Comparison of ENCODE assay signal across 27 mouse cellular contexts in genomic region chr16:65586111-65586865, GRCm38 (mm10). TPM values are rescaled to one million over a fixed set of nuclear protein-coding genes. Genes with fewer than 3 reads are reported as not detected.
DNase-seq lines count a peak whose midpoint lies in the region; ATAC-seq and TF ChIP-seq lines count a peak whose summit lies in the region.
"Had no signal": no experiment of that assay in that cellular context is flagged by ENCODE, and none has a peak within 500 bp of the region (broad histone marks: within the 10 kb centered on the region; RNA-seq: fewer than 3 reads in every experiment).

No protein-coding gene starts in this region.

- no peak for ATAC-seq in midbrain, embryonic 14.5 days (ENCODE audit: low FRiP score, low TSS enrichment)
- no peak for ATAC-seq in midbrain, embryonic 11.5 days (ENCODE audit: low FRiP score)
- ATAC-seq in intestine, embryonic 15.5 days, result peak; percentile 62
- no peak for ATAC-seq in neural tube, embryonic 14.5 days (ENCODE audit: low read depth)
- ATAC-seq: CD4-positive, CD25-positive, alpha-beta regulatory T cell, adult 4 months; forebrain, postnatal 0 days; hindbrain, postnatal 0 days had no signal

- H3K9ac ChIP-seq in midbrain, embryonic 14.5 days (replicated peaks; ENCODE audit: low read length), result no peak overlapping the region
- H3K9ac ChIP-seq in midbrain, embryonic 11.5 days (ENCODE audit: low read length), result no peak overlapping the region
- no peak overlapping the region for H3K9ac ChIP-seq in intestine, embryonic 15.5 days
- 0 out of 2 replicates have a peak overlapping the region, but pooled peaks have one; percentile 16 for H3K9ac ChIP-seq in neural tube, embryonic 14.5 days (replicated peaks; ENCODE audit: low read depth, low read length)
- H3K9ac ChIP-seq: embryonic facial prominence, embryonic 13.5 days; forebrain, embryonic 12.5 days; forebrain, postnatal 0 days; heart, embryonic 13.5 days; hindbrain, embryonic 14.5 days had no signal

- H3K9me3 ChIP-seq in midbrain, embryonic 14.5 days (ENCODE audit: control insufficient read depth, low read length), result no peaks in the 10 kb centered on the region
- no peaks in the 10 kb centered on the region for H3K9me3 ChIP-seq in midbrain, embryonic 11.5 days (ENCODE audit: control insufficient read depth, low read length)
- H3K9me3 ChIP-seq in intestine, embryonic 15.5 days, result no peaks in the 10 kb centered on the region
- H3K9me3 ChIP-seq in neural tube, embryonic 14.5 days (ENCODE audit: control insufficient read depth, low read length), result no peaks in the 10 kb centered on the region
- H3K9me3 ChIP-seq: embryonic facial prominence, embryonic 10.5 days; embryonic facial prominence, embryonic 13.5 days; forebrain, embryonic 12.5 days; heart, embryonic 10.5 days; heart, embryonic 13.5 days had no signal

- H3K27ac ChIP-seq in midbrain, embryonic 14.5 days (replicated peaks; ENCODE audit: low read depth, low read length), result no peak overlapping the region
- no peak overlapping the region for H3K27ac ChIP-seq in midbrain, embryonic 11.5 days (ENCODE audit: low read depth, low read length)
- H3K27ac ChIP-seq in intestine, embryonic 15.5 days, result no peak overlapping the region
- H3K27ac ChIP-seq in neural tube, embryonic 14.5 days (ENCODE audit: low read depth, low read length), result no peak overlapping the region
- H3K27ac ChIP-seq: embryonic facial prominence, embryonic 10.5 days; embryonic facial prominence, embryonic 13.5 days; forebrain, embryonic 12.5 days; heart, adult 2 months; heart, embryonic 10.5 days; heart, embryonic 13.5 days; hindbrain, embryonic 14.5 days; hindbrain, postnatal 0 days had no signal

- H3K4me1 ChIP-seq in midbrain, embryonic 14.5 days (ENCODE audit: control insufficient read depth, insufficient read depth, low read length), result no peaks in the 10 kb centered on the region
- no peaks in the 10 kb centered on the region for H3K4me1 ChIP-seq in midbrain, embryonic 11.5 days (ENCODE audit: control insufficient read depth, insufficient read depth, low read length)
- no peaks in the 10 kb centered on the region for H3K4me1 ChIP-seq in intestine, embryonic 15.5 days (replicated peaks)
- H3K4me1 ChIP-seq in neural tube, embryonic 14.5 days (ENCODE audit: control insufficient read depth, insufficient read depth, low read length), result no peaks in the 10 kb centered on the region
- H3K4me1 ChIP-seq: embryonic facial prominence, embryonic 10.5 days; embryonic facial prominence, embryonic 13.5 days; forebrain, embryonic 12.5 days; heart, embryonic 10.5 days; heart, embryonic 13.5 days had no signal

- no peak overlapping the region for H3K4me3 ChIP-seq in midbrain, embryonic 14.5 days (replicated peaks; ENCODE audit: low read depth, low read length)
- H3K4me3 ChIP-seq in midbrain, embryonic 11.5 days (ENCODE audit: low read depth, low read length), result no peak overlapping the region
- H3K4me3 ChIP-seq in intestine, embryonic 15.5 days (replicated peaks), result no peak overlapping the region
- no peak overlapping the region for H3K4me3 ChIP-seq in neural tube, embryonic 14.5 days (ENCODE audit: low read depth, low read length)
- H3K4me3 ChIP-seq: embryonic facial prominence, embryonic 10.5 days; embryonic facial prominence, embryonic 13.5 days; erythroblast, embryonic 14.5 days; forebrain, embryonic 12.5 days; heart, adult 2 months; heart, embryonic 10.5 days; heart, embryonic 13.5 days had no signal

- TF ChIP-seq POLR2A in brain, embryonic 14.5 days (IDR thresholded peaks at IDR 0.05; ENCODE audit: borderline replicate concordance, extremely low read depth, insufficient read depth, insufficient read length, poor library complexity, severe bottlenecking), result no peak

- WGBS in midbrain, embryonic 14.5 days, result 62% methylated on average over 7 of the region's 7 CpGs
- WGBS in midbrain, embryonic 11.5 days, result 80% methylated on average over 7 of the region's 7 CpGs
- WGBS in intestine, embryonic 15.5 days, result 25% methylated on average over 7 of the region's 7 CpGs
- 35% methylated on average over 7 of the region's 7 CpGs for WGBS in neural tube, embryonic 14.5 days

- TF ChIP-seq CTCF in brain, embryonic 14.5 days (IDR thresholded peaks at IDR 0.05; ENCODE audit: borderline replicate concordance, extremely low read depth, insufficient read depth, insufficient read length), result no peak

- H3K4me2 ChIP-seq in midbrain, embryonic 14.5 days (ENCODE audit: low read length), result no peak overlapping the region
- no peak overlapping the region for H3K4me2 ChIP-seq in midbrain, embryonic 11.5 days
- H3K4me2 ChIP-seq in intestine, embryonic 15.5 days (replicated peaks), result no peak overlapping the region
- no peak overlapping the region for H3K4me2 ChIP-seq in neural tube, embryonic 14.5 days (ENCODE audit: low read depth, low read length)
- H3K4me2 ChIP-seq: embryonic facial prominence, embryonic 13.5 days; forebrain, embryonic 12.5 days; heart, embryonic 13.5 days; hindbrain, embryonic 14.5 days had no signal

- peak; percentile 40 for DNase-seq in midbrain, embryonic 14.5 days
- DNase-seq in midbrain, embryonic 11.5 days (ENCODE audit: low spot score, missing footprints), result no peak
- peak; percentile 54 for DNase-seq in brain, embryonic 14.5 days (ENCODE audit: low read depth)
- no peak for DNase-seq in kidney, adult 11 months
- DNase-seq: adrenal gland, adult 2 months; adrenal gland, postnatal 14 days; cerebellum, adult 11-12 months; cerebellum, adult 8-10 months; cerebellum, postnatal 10 days; cerebellum, postnatal 36 days; embryo, embryonic 11 days; forebrain, postnatal 0 days; gastrocnemius, postnatal 36 days; heart, adult 2 months; heart, postnatal 14 days; heart, postnatal 4 days had no signal

- H3K27me3 ChIP-seq in midbrain, embryonic 14.5 days (ENCODE audit: control insufficient read depth, insufficient read depth, low read length), result no peaks in the 10 kb centered on the region
- no peaks in the 10 kb centered on the region for H3K27me3 ChIP-seq in midbrain, embryonic 11.5 days (ENCODE audit: control insufficient read depth, insufficient read depth, low read length)
- no peaks in the 10 kb centered on the region for H3K27me3 ChIP-seq in intestine, embryonic 15.5 days (replicated peaks)
- no peaks in the 10 kb centered on the region for H3K27me3 ChIP-seq in neural tube, embryonic 14.5 days (ENCODE audit: control insufficient read depth, insufficient read depth, low read length)
- H3K27me3 ChIP-seq: embryonic facial prominence, embryonic 13.5 days; forebrain, embryonic 12.5 days; heart, embryonic 13.5 days had no signal

- no peaks in the 10 kb centered on the region for H3K36me3 ChIP-seq in midbrain, embryonic 14.5 days (ENCODE audit: control insufficient read depth, insufficient read depth, low read length)
- H3K36me3 ChIP-seq in midbrain, embryonic 11.5 days (ENCODE audit: control insufficient read depth, insufficient read depth, low read length), result no peaks in the 10 kb centered on the region
- no peaks in the 10 kb centered on the region for H3K36me3 ChIP-seq in intestine, embryonic 15.5 days
- no peaks in the 10 kb centered on the region for H3K36me3 ChIP-seq in neural tube, embryonic 14.5 days (ENCODE audit: control insufficient read depth, insufficient read depth, low read length)
- H3K36me3 ChIP-seq: embryonic facial prominence, embryonic 10.5 days; embryonic facial prominence, embryonic 13.5 days; forebrain, embryonic 12.5 days; heart, embryonic 10.5 days; heart, embryonic 13.5 days had no signal

RNA-seq across cellular contexts. Expression of gene Chmp2b, which starts 23.8 kb away (rescaled TPM):
- polyA plus RNA-seq in midbrain, embryonic 14.5 days (2014; fragmentation: Nextera tagmentation; extraction: Ambion mirVana), result 101 and 103 TPM in 2 replicates
- polyA plus RNA-seq in midbrain, embryonic 11.5 days (2014; fragmentation: Nextera tagmentation; extraction: Ambion mirVana), result 44.0 and 50.8 TPM in 2 replicates
- 25.4 and 43.6 TPM in 2 replicates for polyA plus RNA-seq in brain, embryonic 14.5 days (2012; rRNA removed)
- polyA plus RNA-seq in intestine, embryonic 15.5 days (2015; fragmentation: Nextera tagmentation; extraction: Ambion mirVana), result 126 and 143 TPM in 2 replicates
- 175 and 181 TPM in 2 replicates for polyA plus RNA-seq in neural tube, embryonic 14.5 days (2014; fragmentation: Nextera tagmentation; extraction: Ambion mirVana)

Comparison
In these comparisons a context has a peak if more than half of its experiments do, and no peak if none do; other contexts are left out.
1. DNase-seq: peak in midbrain, embryonic 14.5 days (single experiment) and brain, embryonic 14.5 days (single experiment); none in midbrain, embryonic 11.5 days (single experiment) and kidney, adult 11 months (single experiment).